Mouse (Mus musculus): ENCODE measurements at regions not wholly inside any gene's neighbourhood (a gene's known extent, or its start where the extent isn't known, plus 50 kb on each side); places are given as distances from the start of the nearest gene placed in this dataset.

DNA sequence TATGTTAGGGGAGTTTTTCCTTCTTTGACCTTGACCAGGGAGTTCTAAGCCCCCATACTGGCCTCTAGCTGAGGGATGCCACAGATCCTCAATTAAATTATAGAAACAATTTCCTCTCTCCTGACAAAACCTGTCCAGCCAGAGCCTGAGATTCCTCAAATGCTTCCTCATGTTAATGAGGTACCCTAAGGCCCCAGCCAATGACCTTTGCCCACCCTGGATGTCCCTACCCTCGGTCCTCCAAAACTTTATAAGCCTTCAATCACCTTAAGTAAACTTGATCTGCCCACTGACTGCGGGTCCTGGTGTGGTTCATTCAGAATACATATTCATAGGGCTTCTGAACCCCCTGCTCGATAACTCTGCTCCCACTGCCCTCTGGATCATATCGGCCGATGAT lies 227.7 kb upstream of the Vstm2b start:
- DNase-seq (ENCODE audit: low spot score), result no peak

DNA sequence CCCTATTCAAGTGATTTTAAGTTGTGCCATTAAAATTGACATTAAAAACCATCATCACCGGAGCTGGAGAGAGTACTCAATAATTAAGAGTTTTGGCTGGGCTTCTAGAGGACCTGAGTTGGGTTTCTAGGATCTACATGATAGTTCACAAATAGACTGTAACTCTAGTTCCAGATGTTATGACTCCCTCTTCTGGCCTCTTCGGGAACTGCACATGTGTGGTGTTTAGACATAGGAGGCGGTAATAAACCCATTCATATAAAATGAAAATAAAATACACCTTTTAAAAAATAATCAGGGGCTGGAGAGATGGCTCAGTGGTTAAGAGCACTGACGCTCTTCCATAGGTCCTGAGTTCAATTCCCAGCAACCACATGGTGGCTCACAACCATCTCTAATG lies 227.1 kb upstream of the Vstm2b start:
- DNase-seq (ENCODE audit: low spot score), result no peak

DNA sequence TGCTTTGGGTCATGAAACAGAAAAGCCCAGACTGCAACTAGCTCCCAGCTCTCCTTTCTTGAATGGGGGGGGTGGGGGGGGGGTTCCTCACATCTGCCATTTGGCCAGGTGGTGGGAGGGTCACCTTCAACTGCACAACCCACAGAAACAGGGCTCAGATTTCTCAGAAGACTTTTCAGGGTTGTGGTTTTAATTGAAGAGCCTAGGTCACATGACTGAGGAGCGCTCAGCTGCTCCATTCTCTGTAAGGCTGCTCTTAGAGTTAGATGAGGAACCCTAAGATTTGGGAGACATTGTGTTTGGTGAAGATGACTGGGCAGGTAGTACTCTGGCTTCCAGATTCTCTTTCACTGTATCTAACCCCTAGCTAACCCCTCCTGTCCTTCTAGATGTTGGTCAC lies 225.8 kb upstream of the Vstm2b start:
- DNase-seq (ENCODE audit: low spot score), result no peak

DNA sequence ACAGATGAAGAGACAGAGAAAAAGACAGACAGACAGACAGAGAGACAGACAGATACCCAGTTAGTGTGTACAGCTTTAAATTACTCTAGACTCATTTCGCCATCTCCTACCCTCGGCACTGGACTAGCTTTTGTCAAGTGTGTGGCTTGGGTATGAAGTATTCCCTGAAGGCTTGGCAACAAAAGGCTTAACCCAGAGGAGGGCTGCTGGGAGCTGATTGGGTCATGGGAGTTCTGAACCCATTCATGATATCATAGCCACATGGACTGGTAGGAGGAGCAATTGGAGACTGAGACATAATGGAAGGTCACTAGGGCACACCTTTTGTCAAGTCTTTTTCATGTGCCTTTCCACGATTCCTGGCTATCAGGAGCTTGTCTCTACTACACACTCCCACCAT lies 223.7 kb upstream of the Vstm2b start:
- DNase-seq (ENCODE audit: low spot score), result no peak

DNA sequence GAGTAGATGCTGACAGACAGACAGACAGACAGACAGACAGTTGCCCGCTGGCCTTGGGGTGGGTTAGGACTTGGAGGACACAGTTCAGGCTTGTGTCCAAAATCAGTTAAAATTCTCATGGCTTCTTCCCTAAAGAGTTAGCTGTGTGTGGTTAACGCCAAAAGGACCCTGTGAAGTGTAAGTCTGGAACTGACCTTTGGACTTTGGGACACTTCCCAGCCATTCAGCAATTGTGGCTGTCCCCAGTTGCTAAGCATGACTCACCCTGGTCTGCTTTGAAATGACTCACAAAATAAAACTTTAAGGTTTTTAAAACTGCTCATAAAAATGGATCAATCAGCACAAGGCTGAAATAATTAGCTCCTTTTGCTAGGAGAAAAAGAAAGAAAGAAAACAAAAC lies 220.5 kb upstream of the Vstm2b start:
- DNase-seq (ENCODE audit: low spot score), result peak; percentile 4

DNA sequence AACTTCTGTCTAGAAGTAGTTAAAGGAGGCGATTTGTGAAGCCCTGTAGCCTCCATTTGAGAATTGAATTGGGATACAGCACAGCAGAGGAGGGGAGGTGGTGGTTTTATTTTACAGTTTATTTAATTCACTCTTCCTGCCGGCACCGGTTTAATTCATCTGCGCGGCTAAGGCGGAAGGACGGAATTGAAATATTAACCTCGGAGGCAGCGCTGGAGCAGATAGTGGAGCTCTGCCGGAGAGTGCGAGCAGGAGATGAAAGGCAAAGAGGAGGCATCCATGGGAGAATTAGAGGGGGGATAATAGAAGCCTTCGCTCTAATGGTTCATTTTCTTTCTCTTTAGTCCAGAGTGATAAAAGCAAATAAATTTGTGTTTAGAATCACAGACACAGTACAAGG lies 217.6 kb upstream of the Vstm2b start:
- DNase-seq (ENCODE audit: low spot score), result no peak

DNA sequence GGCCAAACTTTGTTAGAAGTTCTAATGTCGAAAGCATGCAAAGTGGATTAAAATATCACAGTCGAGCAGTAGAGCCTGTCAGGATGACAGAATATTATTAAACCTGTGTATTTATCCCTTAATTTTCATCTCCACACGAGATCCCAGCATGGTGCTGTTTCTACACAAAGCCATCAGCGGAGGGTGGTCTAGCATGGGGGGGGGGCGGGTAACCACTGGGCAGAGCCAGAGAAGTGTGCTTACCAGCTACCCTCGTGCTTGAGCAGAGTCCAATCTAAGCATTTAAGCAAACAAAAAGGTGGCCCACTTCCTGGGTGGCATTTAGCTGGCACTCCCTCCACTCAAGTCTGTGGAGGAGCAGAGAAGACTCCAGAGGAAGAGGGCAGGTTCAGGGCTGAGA lies 217.1 kb upstream of the Vstm2b start:
- DNase-seq (ENCODE audit: low spot score), result no peak

DNA sequence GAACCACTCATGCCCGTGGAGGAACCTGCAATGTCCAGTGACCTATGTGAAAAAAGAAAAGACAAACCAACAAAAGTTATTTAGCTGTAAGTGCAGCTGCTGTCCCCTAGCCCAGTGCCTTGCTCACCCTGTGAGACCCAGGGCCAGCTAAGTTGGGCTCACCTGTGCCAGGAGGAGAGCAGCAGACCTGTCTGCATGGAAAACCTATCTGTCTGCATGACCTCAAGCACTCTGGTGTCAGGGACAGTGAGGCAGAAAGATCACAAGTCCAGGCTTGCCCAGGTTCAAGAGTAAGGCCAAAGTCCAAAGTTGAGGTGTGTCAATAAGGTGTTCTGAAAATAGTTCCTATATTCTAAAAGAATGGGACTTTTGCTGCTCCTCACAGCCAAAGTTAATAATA lies 215.0 kb upstream of the Vstm2b start:
- DNase-seq (ENCODE audit: low spot score), result no peak

GRCm38 (mm10) chr7:40683641-40684040 lies 214.5 kb upstream of the Vstm2b start:
- DNase-seq (ENCODE audit: low spot score), result no peak

GRCm38 (mm10) chr7:40687005-40687404 lies 211.1 kb upstream of the Vstm2b start:
- no peak for DNase-seq (ENCODE audit: low spot score)

GRCm38 (mm10) chr7:40688546-40688945 lies 209.6 kb upstream of the Vstm2b start:
- no peak for DNase-seq (ENCODE audit: low spot score)

DNA sequence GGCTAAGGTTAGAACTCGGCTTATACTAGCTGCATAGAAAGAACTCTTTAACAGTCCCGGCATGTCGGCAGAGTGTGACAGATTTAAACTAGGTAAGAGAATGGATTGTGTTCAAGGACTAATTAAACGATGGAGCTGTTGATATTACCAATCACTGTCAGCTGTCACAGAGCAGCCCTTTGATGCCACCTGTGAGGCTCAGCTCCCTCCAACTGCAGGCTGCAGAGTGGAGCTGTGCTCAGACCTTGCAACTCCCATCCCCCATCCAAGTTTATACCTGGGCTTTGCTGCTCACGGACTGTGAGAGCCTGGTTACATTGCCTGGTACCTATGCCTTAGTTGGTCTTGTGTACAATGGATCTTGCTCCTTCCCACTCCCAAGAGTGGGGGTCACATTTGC lies 204.4 kb upstream of the Vstm2b start:
- DNase-seq (ENCODE audit: low spot score), result no peak

DNA sequence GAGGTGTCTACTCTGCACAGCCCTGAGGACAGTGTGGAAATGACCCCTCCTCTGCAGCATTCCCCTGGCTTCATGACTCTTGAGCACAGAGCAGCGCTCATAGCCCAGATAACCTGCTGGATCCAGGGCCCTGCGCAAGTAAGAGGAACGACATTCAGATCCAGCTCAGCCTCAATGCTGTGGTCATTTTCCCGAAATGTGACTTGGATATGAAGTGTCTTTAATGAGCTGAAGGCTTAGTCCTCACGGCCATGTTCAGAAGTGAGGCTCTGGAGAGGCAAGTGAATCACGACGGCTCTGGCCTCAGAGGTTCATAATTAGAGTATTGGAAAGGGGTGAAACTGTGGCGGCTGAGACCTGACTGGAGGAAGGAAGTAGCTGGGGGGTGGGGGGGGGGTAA lies 200.6 kb upstream of the Vstm2b start:
- DNase-seq (ENCODE audit: low spot score), result no peak

- no peak for DNase-seq (ENCODE audit: low spot score)
Measured at GRCm38 (mm10) chr7:40698309-40698708, 199.8 kb upstream of the Vstm2b start.

DNA sequence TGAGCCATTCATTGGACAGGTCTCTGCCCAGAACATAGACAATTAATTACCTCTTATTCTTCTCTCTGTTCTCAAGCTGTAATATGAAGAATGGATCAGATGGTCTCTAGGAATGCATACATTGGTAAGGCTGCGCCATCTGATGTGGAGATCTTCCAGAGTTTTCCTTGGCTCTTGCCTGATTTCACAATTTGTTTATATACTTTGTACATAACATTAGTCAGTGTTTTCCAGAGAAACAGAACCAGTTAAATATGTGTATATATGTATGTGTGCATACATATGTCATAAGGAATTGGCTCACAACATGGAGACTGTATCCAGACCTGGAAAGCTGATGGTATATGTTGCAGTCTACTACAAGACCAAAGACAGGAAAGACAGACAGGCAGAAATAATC lies 198.5 kb upstream of the Vstm2b start:
- DNase-seq (ENCODE audit: low spot score), result no peak

- no peak for DNase-seq (ENCODE audit: low spot score)
Measured at GRCm38 (mm10) chr7:40700656-40701055, 197.5 kb upstream of the Vstm2b start.

DNA sequence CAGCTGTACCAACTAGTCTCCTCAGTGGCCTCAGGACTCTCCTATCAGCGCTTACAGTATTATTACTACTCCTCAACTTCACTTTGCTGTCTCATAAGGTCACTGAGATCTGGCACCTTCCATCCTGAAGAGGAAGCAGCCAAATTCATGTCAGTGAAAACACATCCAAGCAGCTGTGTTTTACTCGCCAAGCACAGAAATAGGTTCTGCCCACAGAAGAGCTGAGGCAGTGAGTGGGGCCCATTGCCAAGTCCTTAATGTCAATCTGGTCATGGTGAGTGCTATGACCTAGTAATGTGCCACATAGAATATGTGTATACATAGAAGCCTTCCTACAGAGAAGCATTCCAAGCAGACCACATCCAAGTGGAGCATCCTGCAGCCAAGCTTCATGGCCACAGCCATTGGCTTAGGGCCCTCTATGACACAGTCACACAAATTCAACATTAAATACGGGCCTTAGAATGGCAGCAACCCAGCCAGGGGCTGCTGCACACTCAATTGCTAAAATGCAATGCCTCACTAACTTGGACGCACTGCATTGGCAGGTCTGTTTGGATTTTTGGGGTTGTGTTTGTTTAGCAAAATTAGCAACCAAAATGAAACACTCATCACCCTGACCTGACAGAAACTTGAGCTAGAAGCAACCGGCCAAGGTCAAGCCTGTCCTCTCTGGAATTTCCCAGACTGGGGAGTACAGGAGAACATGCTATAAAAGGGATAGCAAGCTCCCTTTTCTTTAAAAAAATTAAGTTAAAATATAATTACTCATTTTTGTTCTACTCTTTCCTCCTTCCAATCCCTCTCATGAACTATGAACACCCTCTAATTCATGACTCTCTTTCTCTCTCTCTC lies 195.7 kb upstream of the Vstm2b start:
- peak; percentile 21 for DNase-seq (ENCODE audit: low spot score)

DNA sequence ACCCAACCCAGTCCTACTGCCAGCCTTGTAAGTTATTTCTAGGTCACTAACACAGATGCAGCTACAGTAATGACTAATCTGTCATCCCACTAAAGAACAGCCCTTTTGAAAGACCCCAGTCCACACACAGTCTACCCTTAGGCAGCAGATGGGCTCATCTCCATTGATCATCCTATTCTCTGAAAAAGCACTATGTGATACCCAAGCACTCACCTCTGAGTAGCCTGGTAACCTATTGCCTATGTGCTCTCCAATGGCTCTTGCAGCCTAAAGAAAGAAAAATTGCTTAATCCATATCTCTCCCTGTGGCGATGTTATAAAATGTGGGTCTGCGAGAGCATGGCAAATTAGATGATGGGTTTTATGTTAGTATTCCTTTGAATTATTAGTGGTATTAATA lies 189.9 kb upstream of the Vstm2b start:
- no peak for DNase-seq (ENCODE audit: low spot score)

- DNase-seq (ENCODE audit: low spot score), result no peak
Measured at GRCm38 (mm10) chr7:40717991-40718390, 180.1 kb upstream of the Vstm2b start.

DNA sequence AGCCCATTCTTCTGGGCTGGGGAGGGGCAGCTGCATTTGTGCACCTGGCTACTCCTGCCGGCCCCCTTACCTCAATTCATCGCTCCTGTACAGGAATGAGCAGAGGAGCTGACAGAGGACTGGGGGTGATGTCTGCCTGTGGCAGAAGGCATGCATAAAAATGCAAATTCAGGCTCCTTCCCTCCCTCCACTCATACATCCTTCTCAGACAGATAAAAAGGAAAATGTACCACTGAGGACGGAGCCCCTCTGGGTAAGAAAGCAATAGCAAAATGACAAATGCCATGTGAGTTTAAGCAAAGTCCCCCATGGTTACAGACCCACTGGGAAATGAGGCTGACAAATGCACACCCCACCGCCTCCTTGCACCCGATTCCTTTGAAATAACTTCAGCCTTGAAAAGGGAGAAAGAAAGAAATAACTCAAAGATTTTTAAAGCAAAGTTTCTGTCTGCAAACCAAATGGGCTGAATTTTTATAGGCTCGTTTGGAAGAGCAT lies 161.1 kb upstream of the Vstm2b start:
- no peak for DNase-seq (ENCODE audit: low spot score)

DNA sequence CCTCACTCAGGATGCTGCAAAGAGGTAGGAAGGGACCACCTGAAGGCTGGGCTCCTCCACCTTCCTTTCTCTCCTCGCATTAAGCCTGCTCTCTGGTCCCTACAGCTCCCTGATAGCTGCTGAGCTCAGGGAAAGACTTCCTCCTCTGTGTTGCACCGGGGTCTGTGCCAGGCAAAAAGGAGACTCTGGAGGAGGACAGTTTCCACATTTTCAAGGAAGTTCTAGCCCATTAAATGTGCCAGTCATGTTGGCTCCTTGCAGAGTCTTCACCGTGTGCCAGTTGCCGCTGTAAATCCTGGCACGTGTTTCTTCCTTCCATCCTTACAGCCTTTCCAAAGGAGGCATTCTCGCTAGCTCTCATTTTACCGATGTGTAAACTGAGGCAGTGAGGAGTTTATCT lies 160.6 kb upstream of the Vstm2b start:
- DNase-seq (ENCODE audit: low spot score), result no peak

- DNase-seq (ENCODE audit: low spot score), result no peak
Measured at GRCm38 (mm10) chr7:40738174-40738573, 160.0 kb upstream of the Vstm2b start.

DNA sequence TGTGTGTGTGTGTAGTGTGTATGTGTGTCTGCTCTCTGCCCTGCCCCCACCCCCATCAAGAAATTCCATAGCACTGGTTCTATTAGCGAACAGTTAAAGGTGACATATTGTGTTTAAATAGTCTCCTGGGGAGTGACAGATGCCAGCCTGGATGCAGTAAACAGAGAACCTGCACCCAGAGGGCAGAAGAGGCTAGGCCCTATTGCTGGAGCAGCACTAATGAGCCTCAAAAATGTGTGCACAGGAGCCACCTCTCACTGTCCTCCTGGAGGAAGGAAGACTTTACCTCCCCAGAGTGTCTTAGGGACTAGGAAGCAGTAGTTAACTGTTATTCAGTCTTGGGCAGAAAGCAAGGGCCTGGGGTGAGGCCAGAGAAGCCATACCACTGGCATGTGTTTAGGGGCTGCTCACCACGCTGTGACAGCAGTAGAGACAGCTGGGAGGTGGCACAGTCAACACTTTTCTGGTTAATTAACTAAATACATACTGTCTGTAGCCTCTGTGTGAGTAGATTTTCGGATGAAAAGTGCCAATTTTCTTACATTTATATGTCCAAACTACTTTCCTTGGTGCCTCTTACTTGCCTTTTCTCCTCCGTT lies 155.5 kb upstream of the Vstm2b start:
- no peak for DNase-seq (ENCODE audit: low spot score)
